Mouse (Mus musculus) heart, embryonic 13.5 days (tissue): ENCODE results near the gene Cep104. TPM values are rescaled to one million over a fixed set of nuclear protein-coding genes. Genes with fewer than 3 reads are reported as not detected.

Source experiments
- ATAC-seq: fragments of 200-750 bp; cut with Nextera tagmentation; 2 replicates; pipeline ENCODE4 v1.8.0; 2017; ENCODE audit warnings: moderate TSS enrichment; ENCODE audit not compliant: insufficient number of reproducible peaks, low FRiP score, low TSS enrichment; ENCODE audit errors: extremely low read depth
- H3K27ac ChIP-seq: fragments of 300-500 bp; sonication (generic); replicated peaks from 2 replicates; pipeline ENCODE4 v1.5.1; 2015; ENCODE audit warnings: moderate library complexity, mild to moderate bottlenecking, inconsistent platforms
- H3K27me3 ChIP-seq: fragments of 300-500 bp; sonication (generic); replicated peaks from 2 replicates; pipeline ENCODE4 v1.6.1; 2015; ENCODE audit warnings: mild to moderate bottlenecking, inconsistent platforms
- H3K36me3 ChIP-seq: fragments of 300-500 bp; sonication (generic); 2 replicates; pipeline ENCODE4 v1.6.1; 2015; ENCODE audit warnings: mild to moderate bottlenecking, inconsistent platforms
- H3K4me1 ChIP-seq: fragments of 300-500 bp; sonication (generic); 2 replicates; pipeline ENCODE4 v1.6.1; 2015; ENCODE audit warnings: inconsistent platforms
- H3K4me2 ChIP-seq: fragments of 300-500 bp; sonication (generic); 2 replicates; pipeline ENCODE4 v1.6.1; 2015; ENCODE audit warnings: inconsistent platforms, mild to moderate bottlenecking, moderate library complexity
- H3K4me3 ChIP-seq: fragments of 300-500 bp; sonication (generic); 2 replicates; pipeline ENCODE4 v1.5.1; 2015; ENCODE audit warnings: moderate library complexity, mild to moderate bottlenecking, inconsistent platforms
- H3K9ac ChIP-seq: fragments of 300-500 bp; sonication (generic); 2 replicates; pipeline ENCODE4 v1.6.1; 2015; ENCODE audit warnings: inconsistent platforms, mild to moderate bottlenecking, moderate library complexity
- H3K9me3 ChIP-seq: fragments of 300-500 bp; sonication (generic); 2 replicates; pipeline ENCODE4 v1.6.1; 2016; ENCODE audit warnings: inconsistent platforms
- WGBS: fragments of 180-500 bp; shearing (Covaris S2); methylation state at CpG from one replicate; pipeline ENCODE4 v1.1.7; 2015; ENCODE audit warnings: mixed read lengths; 5-methylcytosine and 5-hydroxymethylcytosine counted together
- polyA plus RNA-seq: library from polyadenylated mRNA; unstranded; fragments of >200 nt; fragmentation: Nextera tagmentation; extraction: Ambion mirVana; gene quantifications from 2 replicates; pipeline ENCODE4 v1.2.1, GENCODE M21; 2015

The Cep104 gene
- polyA plus RNA-seq, 1 experiment from 2014 or later: 12.9 TPM

GRCm38 (mm10) chr4:154051401-154051800, 76.4 kb downstream of the Cep104 start:
- Histone ChIP-seq H3K9ac (no peak overlapping the region), H3K36me3 (no peaks in the 10 kb centered on the region), H3K27ac (no peak overlapping the region), H3K4me2 (no peak overlapping the region), H3K9me3 (no peaks in the 10 kb centered on the region), H3K4me3 (no peak overlapping the region), H3K27me3 (peaks cover 17% of the 10 kb centered on the region; the same call in 1 of the 2 replicates), H3K4me1 (no peaks in the 10 kb centered on the region)
- no peak for ATAC-seq
- WGBS: 83% methylated on average over 3 of the region's 3 CpGs

GRCm38 (mm10) chr4:154053065-154053464, 78.1 kb downstream of the Cep104 start:
- WGBS: 40% methylated on average over 4 of the region's 4 CpGs

GRCm38 (mm10) chr4:154055482-154055881, 80.5 kb downstream of the Cep104 start:
- ATAC-seq: no peak
- 64% methylated on average over 7 of the region's 7 CpGs for WGBS
- H3K27ac ChIP-seq: no peak overlapping the region

More at GRCm38 (mm10) chr4:154053065-154053464, 78.1 kb downstream of the Cep104 start:
- H3K4me2 ChIP-seq: no peak overlapping the region
- H3K27me3 ChIP-seq: peaks cover 23% of the 10 kb centered on the region; the same call in 1 of the 2 replicates
- ATAC-seq: no peak
- no peaks in the 10 kb centered on the region for H3K36me3 ChIP-seq
- no peak overlapping the region for H3K9ac ChIP-seq
- H3K4me3 ChIP-seq: no peak overlapping the region
- no peaks in the 10 kb centered on the region for H3K9me3 ChIP-seq
- no peaks in the 10 kb centered on the region for H3K4me1 ChIP-seq
- H3K27ac ChIP-seq: no peak overlapping the region

GRCm38 (mm10) chr4:154056046-154056445, 81.1 kb downstream of the Cep104 start:
- WGBS: 59% methylated on average over 2 of the region's 2 CpGs
- Histone ChIP-seq H3K27me3 (peaks cover 38% of the 10 kb centered on the region), H3K36me3 (no peaks in the 10 kb centered on the region), H3K4me1 (no peaks in the 10 kb centered on the region), H3K4me3 (no peak overlapping the region), H3K27ac (no peak overlapping the region), H3K4me2 (no peak overlapping the region), H3K9ac (no peak overlapping the region), H3K9me3 (no peaks in the 10 kb centered on the region)
- ATAC-seq: no peak

More at GRCm38 (mm10) chr4:154055482-154055881, 80.5 kb downstream of the Cep104 start:
- H3K9ac ChIP-seq: no peak overlapping the region
- H3K4me1 ChIP-seq: no peaks in the 10 kb centered on the region
- no peak overlapping the region for H3K4me2 ChIP-seq
- H3K4me3 ChIP-seq: no peak overlapping the region
- H3K36me3 ChIP-seq: no peaks in the 10 kb centered on the region
- peaks cover 38% of the 10 kb centered on the region for H3K27me3 ChIP-seq
- H3K9me3 ChIP-seq: no peaks in the 10 kb centered on the region

- Histone ChIP-seq H3K9ac (no peak overlapping the region), H3K4me2 (no peak overlapping the region), H3K27ac (no peak overlapping the region), H3K36me3 (no peaks in the 10 kb centered on the region), H3K27me3 (peaks cover 44% of the 10 kb centered on the region), H3K9me3 (no peaks in the 10 kb centered on the region), H3K4me3 (no peak overlapping the region), H3K4me1 (no peaks in the 10 kb centered on the region)
- no peak for ATAC-seq
- WGBS: 39% methylated on average over 2 of the region's 2 CpGs
Observed at GRCm38 (mm10) chr4:154056661-154057060, 81.7 kb downstream of the Cep104 start.

GRCm38 (mm10) chr4:154057696-154058095, 82.7 kb downstream of the Cep104 start:
- Histone ChIP-seq H3K4me3 (no peak overlapping the region), H3K4me1 (no peaks in the 10 kb centered on the region), H3K4me2 (no peak overlapping the region), H3K27ac (no peak overlapping the region), H3K9ac (no peak overlapping the region), H3K36me3 (no peaks in the 10 kb centered on the region), H3K27me3 (peaks cover 48% of the 10 kb centered on the region), H3K9me3 (no peaks in the 10 kb centered on the region)
- ATAC-seq: no peak
- WGBS: 39% methylated on average over 4 of the region's 4 CpGs

Other genes starting within 250 kb of the Cep104 start
- gene A430005L14Rik, start 18.0 kb upstream of the Cep104 start, polyA plus RNA-seq: 46.0 and 51.7 TPM in 2 replicates
- 7.6 and 9.1 TPM in 2 replicates for gene Dffb, start 68 bp upstream of the Cep104 start, polyA plus RNA-seq
- gene Lrrc47, start 36.5 kb downstream of the Cep104 start, polyA plus RNA-seq: 13.3 and 13.9 TPM in 2 replicates
- gene Smim1, start 51.0 kb downstream of the Cep104 start, polyA plus RNA-seq: 68.2 and 74.7 TPM in 2 replicates
- gene Ccdc27, start 67.5 kb downstream of the Cep104 start, polyA plus RNA-seq: not detected in 2 replicates
- gene Trp73, start 165.0 kb downstream of the Cep104 start, polyA plus RNA-seq: 0.07 and 0.10 TPM in 2 replicates
- gene Wrap73, start 167.2 kb downstream of the Cep104 start, polyA plus RNA-seq: 22.6 and 24.3 TPM in 2 replicates
- gene Tprgl, start 185.5 kb downstream of the Cep104 start, polyA plus RNA-seq: 119 and 121 TPM in 2 replicates
- 25.9 and 28.4 TPM in 2 replicates for gene Megf6, start 195.5 kb downstream of the Cep104 start, polyA plus RNA-seq